Mouse (Mus musculus) gastrocnemius, adult 18-20 months (tissue): ENCODE measurements around the gene Camta1. TPM values are rescaled to one million over a fixed set of nuclear protein-coding genes. Genes with fewer than 3 reads are reported as not detected.

ENCODE experiments used
- DNase-seq: peaks from one replicate; pipeline ENCODE4 v3.0.0; 2021; ENCODE audit warnings: low spot score
- total RNA-seq, 2 experiments: library from RNA; stranded (reverse); gene quantifications; 2 replicates each; pipeline ENCODE4 v1.2.3; 2021

The Camta1 gene
- total RNA-seq, 2 experiments from 2014 or later = 99.5 to 122 TPM

- no peak for DNase-seq
Observed at GRCm38 (mm10) chr4:151216553-151217292, 645.0 kb downstream of the Camta1 start.

GRCm38 (mm10) chr4:151215866-151216265 is 645.8 kb downstream of the Camta1 start:
- no peak for DNase-seq

GRCm38 (mm10) chr4:151215179-151215578 is 646.5 kb downstream of the Camta1 start:
- no peak for DNase-seq

GRCm38 (mm10) chr4:151213475-151213874 is 648.2 kb downstream of the Camta1 start:
- DNase-seq = no peak

GRCm38 (mm10) chr4:151211992-151212391 is 649.7 kb downstream of the Camta1 start:
- DNase-seq = no peak

GRCm38 (mm10) chr4:151207566-151207965 is 654.1 kb downstream of the Camta1 start:
- DNase-seq = no peak

- no peak for DNase-seq
Observed at GRCm38 (mm10) chr4:151202891-151203290, 658.8 kb downstream of the Camta1 start.

- no peak for DNase-seq
Observed at GRCm38 (mm10) chr4:151200316-151200715, 661.4 kb downstream of the Camta1 start.

- no peak for DNase-seq
Observed at GRCm38 (mm10) chr4:151195126-151195525, 666.5 kb downstream of the Camta1 start.

- no peak for DNase-seq
Observed at GRCm38 (mm10) chr4:151194715-151195097, 667.0 kb downstream of the Camta1 start.

- no peak for DNase-seq
Observed at GRCm38 (mm10) chr4:151194030-151194714, 667.5 kb downstream of the Camta1 start.

GRCm38 (mm10) chr4:151186447-151186846 is 675.2 kb downstream of the Camta1 start:
- DNase-seq = peak; percentile 21

GRCm38 (mm10) chr4:151185750-151186149 is 675.9 kb downstream of the Camta1 start:
- DNase-seq = no peak

GRCm38 (mm10) chr4:151180394-151180902 is 681.2 kb downstream of the Camta1 start:
- DNase-seq = no peak

- DNase-seq = no peak
Observed at GRCm38 (mm10) chr4:151179639-151180038, 682.0 kb downstream of the Camta1 start.

GRCm38 (mm10) chr4:151178970-151179378 is 682.7 kb downstream of the Camta1 start:
- DNase-seq = peak; percentile 22

- no peak for DNase-seq
Observed at GRCm38 (mm10) chr4:151172526-151172925, 689.1 kb downstream of the Camta1 start.

- DNase-seq = no peak
Observed at GRCm38 (mm10) chr4:151171117-151171516, 690.6 kb downstream of the Camta1 start.

GRCm38 (mm10) chr4:151170658-151171057 is 691.0 kb downstream of the Camta1 start:
- DNase-seq = no peak

GRCm38 (mm10) chr4:151166969-151167368 is 694.7 kb downstream of the Camta1 start:
- no peak for DNase-seq

GRCm38 (mm10) chr4:151165539-151165938 is 696.1 kb downstream of the Camta1 start:
- peak; percentile 95 for DNase-seq

GRCm38 (mm10) chr4:151164309-151164708 is 697.4 kb downstream of the Camta1 start:
- no peak for DNase-seq

GRCm38 (mm10) chr4:151161869-151162268 is 699.8 kb downstream of the Camta1 start:
- DNase-seq = no peak
